Mouse (Mus musculus): ENCODE data around the gene Ttll5.

Gene Ttll5

DNA sequence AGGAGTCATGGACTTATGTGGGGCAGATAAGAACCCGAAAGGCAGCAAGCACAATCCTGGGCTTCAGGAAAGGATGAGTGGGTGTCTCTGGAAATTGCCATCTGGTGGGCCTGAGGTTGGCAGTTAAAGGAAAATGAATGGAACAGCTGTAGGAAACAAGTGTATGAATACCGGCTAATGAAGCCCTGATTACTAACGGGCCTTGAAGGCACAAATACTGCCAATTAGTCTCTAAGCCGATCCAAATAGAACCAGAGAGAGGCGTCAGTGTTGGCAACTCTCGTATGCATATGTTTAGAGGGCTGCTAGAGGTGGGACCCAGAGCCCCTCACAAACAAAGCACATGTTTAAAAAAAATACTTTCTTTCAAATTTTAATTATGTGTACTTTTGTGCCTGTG lies 247.0 kb downstream of the Ttll5 start:
- no peak for DNase-seq

DNA sequence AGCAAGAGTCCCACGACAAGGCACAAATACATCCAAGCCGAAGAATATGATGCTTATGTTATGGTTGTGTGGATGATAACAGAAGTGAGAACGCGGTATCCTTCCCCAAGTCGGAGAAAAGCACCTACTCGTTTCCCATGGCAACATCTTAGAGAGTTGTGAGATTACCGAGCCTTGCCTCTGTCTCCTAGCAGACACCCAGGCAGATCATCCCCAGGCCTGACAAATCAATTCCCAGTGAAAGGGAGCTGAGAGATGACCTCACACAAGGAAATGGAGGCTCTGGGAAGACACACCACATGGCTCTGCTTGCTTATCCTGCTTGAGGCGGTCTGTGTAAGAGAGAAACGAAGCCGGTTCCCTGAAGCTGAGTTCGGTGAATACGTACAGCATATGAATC lies 250.2 kb downstream of the Ttll5 start:
- DNase-seq, result no peak

DNA sequence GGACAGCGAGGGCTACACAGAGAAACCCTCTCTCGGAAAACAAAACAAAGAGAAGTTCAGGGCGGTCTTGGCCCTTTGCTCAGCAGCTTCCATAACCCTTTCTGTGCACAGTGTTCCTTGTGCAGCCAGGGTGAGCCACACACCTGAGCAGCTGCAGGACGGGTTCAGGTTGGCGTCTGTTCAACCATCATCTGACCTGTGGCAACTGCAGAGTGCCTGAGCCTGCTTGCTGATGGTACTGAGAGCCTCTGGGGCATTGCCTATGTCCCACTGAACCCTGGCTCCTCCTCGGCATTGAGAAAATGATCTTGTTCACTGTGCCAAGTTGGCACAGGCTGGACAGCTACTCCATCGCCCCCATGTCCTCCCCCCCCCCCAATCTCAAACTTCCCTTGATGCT lies 250.9 kb downstream of the Ttll5 start:
- DNase-seq, result no peak

DNA sequence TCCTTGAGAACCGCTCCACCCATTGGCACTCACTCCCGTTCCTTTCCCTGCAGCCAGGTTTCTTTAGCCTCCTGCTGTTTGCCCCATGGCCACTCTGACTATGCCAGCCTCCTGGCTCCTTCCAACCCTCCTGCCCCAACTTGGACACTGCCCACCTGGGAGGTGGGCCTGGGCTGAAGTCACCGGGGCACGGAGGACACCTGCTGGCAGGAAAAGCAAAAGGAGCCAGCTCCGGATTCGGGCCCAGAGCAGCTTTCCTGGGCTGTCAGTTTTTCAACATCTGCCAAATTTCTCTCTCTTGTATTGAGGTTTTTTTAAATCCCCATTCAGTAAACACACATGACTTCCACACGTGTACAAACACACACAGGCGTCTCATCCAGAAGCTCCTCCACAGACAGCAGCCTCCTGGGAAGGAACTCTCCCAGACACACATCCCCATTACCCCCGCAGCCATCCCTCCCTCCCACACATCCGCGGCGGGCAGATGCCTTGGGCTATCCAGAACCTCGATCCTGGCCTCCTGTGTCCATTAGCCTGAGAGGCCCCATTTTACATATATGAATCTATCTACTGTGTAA lies 252.0 kb downstream of the Ttll5 start:
- no peak for DNase-seq

DNA sequence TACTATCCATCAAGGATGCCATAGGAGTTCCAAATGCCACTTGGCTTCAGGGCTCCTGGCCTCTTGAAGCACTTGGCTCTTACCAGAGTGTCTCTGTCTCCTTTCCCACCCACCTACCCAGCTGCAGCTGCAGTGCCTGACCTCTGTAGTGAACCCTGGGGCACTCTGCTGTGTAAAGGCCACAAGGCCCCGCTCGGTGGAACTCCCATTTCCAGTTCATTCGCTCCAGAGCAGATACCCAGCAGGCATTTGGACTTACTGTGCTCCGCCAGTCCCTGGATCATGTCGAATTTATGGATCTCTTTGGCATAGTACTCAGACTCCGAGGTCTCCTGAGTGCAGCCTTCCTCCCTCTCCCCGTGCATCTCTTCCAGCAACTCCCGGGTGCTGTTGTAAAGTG lies 252.9 kb downstream of the Ttll5 start:
- no peak for DNase-seq

DNA sequence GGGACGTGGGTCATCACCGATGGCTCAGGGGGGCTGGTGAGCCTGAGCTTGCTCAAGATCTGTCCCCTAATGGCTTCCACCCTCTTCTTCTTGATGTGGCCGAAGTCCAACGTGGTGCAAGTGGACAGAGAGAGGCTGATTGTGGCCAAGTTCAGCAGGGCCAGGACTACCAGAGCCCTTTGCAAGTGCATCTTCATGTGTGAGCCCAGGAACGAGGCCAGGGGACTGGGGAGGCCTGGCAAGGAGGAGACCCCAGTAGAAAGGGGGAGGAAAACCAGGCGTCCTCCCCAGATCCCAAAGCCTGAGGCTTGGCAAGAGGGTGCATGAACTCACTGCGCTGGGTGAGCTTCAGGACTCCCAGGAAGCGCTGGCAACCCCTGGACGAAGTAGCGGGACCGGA lies 253.3 kb downstream of the Ttll5 start:
- DNase-seq, result no peak

DNA sequence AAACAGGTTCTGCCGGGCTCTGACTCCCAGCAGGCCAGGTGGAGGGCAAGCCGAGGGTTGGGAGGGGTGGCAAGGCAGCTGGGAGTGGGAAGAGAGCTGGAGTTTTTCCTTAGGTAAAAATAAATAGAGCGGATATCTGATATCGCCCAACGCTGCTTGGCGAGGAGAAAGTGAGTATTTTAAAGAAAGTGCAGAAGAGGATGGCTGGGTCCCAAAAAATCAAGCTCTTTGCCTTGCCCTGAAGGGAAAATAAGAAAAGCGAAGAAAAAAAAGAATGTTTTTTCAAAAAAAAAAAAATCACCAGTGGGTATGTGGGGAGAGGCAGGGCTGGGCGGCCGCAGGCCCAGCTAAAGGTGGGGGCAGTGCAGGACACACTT lies 253.7 kb downstream of the Ttll5 start:
- no peak for DNase-seq

DNA sequence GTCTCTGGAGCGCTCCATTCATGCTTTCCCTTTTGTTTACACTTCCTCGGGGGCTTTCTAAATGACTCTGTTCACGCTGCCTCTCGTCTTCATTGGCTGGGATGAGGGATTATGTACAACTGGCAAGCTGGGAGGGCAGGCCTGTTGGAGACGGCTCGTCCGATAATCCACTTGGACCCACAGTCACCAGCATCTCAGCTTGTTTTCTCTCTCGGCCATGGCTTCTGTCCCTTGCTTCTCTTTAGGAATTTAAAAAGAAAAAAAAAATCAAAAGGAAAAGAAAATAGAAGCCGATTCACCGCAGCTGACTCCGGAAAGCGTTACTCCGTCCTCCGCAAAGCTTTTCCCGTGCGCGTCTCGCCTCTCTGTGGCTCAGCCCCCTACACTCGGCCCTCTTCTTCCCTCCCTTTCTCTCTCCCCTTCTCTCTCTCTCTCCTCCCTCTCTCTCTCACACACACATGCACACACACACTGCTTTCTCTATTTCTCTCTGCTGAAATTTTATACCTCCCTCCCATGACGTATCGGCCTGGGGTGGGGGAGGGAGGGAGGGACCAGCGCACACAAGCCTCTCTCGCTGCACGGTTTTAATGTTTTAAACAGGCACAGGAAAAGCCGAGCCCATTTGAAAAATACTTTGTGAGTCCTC lies 254.2 kb downstream of the Ttll5 start, which contains the start of gene Tgfb3:
Tgfb3 (minus strand) TSS at position 489 of the 649 bp plus-strand sequence.
- DNase-seq, result no peak

DNA sequence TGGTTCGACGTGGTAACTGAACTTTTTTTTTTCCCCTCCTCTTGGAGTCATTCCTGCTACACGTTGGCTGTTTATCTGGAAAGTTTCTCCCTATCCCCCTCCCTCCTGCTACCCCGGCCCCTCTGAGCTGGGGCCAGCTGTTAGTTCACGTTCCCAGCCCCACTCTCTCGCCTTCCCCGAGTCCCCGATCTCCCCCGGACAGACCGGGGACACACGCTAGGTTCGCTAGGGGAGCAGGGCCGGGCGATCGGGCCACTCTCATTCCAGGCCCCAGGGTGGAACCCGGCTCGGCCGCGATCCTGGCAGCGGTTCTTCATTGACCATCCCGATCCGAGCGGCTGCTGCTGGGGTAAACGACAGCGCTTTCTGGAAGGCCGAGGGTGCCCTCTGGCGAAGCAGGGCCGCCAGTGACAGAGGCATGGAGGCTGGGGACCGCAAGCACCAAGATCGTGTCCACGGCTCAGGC lies 254.8 kb downstream of the Ttll5 start:
- peak; percentile 89 for DNase-seq

DNA sequence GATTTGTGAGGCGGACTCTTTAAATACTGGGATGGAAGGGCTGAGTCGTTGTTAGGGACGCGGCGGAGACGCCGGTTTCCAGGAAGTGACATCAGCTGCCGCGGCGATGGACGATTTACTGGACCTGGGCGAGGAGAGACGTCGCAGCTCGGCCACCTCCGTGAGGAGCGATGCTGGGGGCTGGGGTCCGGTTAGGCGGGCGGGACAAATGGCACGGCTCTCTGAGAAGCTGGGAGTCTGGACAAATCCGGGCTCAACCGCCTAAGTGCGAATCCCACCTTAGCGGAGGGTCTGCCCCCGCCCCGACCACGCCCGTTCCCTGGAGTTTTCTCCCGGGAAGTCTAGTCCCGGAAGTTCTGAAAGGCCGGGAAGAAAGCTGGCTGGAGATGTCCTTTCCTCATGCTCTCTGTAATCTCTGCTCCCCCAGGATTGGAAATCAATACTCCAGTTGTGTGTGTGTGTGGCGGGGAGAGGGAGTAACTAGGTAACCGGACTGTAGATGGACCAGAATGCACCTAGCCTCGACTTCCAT lies 258.1 kb downstream of the Ttll5 start, which contains the start of gene Ift43:
Ift43 (plus strand) TSS at position 61 of the 532 bp plus-strand sequence.
- DNase-seq, result peak; percentile 79

DNA sequence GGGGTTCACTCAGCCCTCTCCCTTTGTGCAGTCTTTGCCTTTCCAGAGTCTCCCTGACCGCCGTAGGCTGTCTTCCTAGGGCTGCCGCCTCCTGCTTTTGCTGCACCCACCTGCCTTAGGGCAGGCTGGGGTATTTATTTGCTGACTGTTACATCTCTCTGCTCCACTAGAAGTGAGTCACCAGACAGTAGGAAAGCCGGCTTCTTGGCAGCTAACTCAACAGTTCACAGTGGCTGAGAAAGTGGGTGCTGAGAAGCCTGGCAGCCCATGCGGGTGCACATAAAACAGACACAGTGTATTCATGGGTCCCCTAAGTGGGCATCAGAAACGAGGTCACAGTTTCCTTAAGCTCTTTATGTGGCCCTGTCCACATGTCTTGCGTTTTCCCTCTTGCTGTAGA lies 261.4 kb downstream of the Ttll5 start:
- DNase-seq, result no peak

DNA sequence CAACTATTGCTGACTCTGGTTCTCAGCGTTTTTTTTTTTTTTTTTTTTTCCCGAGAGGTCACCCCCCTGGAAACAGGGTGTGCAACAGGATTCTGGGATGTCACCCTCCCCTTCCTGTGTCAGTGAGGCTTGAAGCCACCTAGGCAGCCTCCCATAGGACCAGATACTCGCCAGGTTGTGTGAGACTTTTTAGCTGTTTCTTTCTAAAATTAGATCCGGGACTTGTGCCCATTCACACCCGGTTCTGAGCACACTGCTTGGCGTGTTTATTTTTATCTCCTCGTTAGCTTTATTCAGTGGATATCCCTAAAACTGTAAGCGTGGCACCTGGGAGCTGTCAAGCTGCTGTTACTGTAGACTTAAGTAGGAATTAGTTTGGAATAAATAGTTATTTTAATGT lies 262.1 kb downstream of the Ttll5 start:
- DNase-seq, result no peak

DNA sequence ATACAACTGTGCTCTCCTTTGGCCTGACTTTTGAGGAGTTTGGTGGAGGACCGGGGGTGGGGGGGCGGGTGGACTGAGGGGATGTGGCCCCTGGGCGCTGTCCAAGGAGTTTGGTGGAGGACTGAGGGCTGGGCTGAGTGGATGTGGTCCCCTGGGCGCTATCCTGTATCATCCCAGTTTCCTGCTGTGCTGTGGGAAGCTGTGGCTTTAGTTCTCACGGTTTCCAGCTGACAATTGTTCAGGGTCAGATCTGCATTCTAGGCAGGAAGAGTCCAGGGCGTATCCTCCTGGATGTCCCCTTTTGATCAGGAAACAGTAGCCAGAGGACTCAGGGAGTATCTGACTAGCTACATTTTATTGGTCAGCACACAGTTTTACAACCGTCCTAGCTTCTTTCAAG lies 263.6 kb downstream of the Ttll5 start:
- DNase-seq, result no peak

DNA sequence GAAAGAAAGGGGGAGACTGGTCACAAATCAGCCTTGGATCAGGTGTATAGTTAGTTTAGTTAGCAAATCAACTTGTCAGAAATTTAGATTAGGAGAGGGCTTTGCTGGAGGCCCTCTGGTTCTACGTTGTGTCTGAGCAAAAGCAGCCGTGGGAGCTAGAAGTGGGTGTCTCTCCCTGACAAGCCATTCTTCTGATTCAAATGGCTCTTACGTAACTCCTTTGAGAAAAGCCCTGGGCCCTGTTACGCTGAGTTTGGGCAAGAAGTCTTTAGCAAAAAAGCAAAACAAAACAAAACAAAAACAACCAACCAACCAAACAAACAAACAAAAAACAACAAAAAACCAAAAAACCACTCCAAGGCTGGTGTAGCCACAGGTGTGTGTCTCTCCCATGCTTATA lies 266.3 kb downstream of the Ttll5 start:
- no peak for DNase-seq

DNA sequence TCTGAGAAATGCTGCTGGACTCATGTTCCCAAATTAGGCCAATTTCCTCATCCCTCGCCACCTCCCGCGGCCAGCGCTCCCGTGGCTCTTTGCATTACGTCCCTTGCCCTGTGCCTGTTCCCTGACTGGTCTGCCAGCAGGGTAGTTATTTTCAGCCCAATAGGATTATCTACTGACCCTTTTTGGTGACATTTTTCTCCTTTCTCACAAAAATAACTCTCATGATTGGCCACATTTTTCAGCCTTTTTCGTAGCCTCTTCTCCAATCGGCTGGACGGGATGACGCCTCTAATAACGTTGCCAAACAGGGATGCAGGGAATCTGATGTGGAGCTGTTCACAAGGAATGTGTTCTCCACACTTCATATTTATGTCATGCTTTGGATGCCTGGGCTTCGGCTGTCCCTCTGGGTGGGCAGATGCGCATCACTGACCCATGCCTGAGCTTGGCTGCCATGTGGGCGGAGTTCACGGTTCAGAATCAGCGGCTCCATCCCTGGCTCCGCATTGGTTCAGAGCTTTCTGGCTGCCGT lies 267.2 kb downstream of the Ttll5 start:
- no peak for DNase-seq

DNA sequence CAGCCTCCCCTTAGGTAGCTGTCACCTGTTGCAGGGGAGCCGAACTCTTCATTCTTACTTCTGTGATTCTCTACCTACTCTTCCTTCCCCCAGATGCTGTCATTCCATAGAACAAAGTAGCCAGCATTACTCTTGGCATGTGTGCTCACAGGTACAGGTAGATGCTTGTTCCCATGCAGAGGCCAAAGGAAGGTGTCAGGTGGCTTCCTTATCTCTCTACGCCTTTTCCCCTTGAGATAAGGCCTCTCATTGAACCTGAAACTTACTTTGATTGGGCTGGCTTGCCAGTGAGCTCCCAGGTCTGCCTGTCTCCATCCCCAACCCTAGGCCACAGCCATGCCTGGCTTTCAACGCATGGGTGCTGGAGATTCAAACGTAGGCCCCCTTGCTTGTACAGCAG lies 269.6 kb downstream of the Ttll5 start:
- no peak for DNase-seq

DNA sequence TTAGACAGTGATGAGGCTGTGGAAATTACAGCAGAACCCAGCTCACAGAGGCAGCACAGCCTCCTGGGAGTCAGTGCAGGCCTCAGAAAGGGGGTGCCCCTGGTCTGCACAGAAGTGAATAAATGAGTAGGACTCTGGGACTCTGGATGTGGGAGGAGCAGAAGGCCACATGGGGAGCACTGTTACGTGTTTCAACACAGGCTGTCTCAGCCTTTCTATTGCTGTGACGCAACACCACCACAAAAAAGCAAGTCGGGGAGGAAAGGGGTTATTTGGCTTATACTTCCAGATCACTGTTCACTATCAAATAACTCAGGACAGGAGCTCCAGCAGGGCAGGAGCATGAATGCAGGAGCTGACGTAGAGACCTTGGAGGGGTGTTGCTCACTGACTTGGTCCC lies 271.3 kb downstream of the Ttll5 start:
- no peak for DNase-seq

DNA sequence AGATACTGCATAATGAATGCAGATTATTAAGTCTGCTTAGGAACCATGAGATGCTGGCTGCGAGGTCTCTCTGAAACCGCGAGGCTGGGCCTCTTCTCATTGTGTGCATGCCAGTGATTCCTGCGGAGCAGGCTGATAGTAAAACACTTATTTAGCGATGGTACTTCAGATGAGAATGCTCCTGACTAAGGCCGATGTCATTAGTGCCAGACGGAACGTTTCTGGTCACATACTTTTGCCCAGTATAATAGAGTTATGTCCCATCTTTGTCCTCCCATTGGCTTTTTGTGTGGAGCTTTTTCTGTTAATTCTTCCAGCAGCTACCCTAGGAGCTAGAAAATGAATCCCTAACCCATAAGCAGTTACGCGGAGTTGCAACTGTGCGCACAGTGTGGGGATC lies 273.3 kb downstream of the Ttll5 start:
- DNase-seq, result no peak

DNA sequence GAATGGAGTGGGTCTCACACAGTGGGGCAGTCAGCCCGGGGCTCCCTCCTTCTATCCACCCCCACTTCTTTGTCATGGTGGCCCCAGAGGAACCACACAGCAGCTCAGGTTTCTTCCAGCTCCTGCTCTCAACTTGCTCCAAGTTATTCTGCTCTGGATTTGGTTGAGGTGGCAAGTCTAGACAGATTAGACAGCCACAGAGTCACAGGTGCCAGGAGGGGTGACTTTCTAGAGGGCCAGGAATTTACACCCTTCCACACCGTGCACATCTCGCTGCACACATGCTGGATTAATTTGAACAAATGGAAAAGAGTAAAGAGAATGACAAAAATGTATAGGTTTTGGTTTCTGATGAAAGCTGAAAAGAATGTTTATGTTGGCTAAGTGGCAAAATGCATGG lies 276.3 kb downstream of the Ttll5 start:
- no peak for DNase-seq

DNA sequence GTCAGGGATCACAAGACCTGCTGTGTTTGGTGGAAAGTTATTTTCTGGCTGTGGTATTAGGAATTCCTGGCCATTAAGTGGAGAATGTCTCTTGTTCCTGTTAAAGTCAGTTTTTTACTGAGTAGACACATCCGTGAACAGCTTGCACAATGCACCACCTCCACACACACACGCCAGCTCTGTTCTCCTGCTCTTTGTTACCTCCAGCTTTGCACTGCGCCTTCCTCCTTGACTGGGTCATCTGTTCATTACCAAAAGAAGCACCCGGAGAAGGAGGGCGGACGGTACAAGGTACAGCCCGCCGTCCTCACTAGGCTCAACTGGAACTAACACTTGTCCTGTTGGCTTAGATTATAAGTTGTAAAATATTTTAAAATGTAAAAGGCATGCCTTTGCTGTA lies 278.2 kb downstream of the Ttll5 start:
- no peak for DNase-seq

DNA sequence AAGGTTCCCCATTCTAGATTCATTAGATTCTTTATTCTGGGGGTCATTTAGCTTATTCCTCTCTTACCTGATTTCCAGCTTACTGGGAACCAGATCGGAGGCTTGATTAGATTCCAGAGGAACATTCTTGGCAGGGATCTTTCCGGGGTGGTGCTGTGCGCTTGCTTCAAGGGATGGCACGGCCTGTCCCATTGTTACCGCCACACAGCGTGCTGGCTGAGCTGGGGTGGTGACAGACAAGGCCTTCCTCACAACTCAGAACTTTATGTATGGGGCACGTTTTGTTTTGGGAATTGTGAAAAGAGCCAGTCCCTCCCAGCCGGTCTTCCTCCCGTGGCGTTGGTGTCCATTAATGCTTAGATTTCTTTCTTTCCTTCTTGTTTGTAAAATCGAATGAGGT lies 278.9 kb downstream of the Ttll5 start:
- no peak for DNase-seq

DNA sequence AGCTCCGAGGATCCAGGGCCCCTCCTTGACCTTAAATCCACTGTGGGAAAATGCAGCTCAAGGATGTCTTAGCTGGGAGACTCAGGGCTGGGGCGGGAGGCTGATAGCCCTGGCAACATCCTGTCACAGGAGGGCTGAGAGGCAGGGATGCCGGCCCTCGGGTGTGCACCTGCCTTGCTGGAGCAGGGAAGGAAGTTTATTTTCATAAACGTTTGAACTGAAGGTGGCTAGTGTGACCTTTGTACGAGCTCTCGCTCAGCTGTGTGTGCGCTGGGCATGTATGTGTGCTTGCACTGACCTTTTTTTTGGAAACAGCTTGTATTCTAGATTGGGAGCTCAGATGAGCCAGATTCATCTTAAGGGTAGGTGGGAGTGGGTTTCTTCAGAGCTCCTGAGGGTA lies 279.4 kb downstream of the Ttll5 start:
- DNase-seq, result no peak

DNA sequence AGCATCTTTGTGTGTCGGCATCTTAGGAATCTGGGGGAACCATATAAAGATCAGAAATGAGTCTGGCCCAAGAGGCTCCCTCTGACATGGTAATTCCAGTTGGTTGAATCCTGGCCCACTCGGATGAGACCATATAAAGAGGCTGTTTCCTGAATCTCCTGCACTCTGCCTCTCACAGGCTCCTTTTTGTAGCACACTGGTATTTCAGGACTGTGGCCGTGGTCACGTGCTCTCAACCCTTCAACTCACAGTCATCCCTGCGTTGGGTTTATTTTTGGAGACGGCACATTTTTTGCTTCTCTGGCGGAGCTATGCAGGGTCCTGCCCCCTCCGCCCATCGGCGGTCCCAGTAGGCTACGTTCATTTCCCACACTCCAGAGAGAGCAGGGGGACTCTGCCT lies 279.8 kb downstream of the Ttll5 start:
- DNase-seq, result no peak

DNA sequence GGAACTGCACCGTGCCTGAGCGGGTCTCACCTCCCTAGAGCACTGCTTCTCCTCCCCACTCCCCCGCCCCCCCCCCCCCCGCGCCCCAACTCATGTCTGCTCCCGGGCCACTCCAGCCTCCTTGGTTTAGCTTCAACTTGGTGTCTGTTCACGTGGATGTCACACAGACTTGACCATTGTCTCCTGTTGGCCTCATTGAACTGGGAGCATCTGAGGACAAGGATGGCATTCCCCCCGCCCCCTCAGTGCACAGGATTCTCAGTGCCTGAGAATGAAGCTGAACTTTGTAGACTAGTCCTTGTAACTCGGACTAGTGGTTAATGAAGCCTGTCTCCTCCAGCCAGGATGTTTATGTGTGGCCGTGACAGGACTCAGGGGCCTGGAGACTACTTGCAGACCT lies 281.1 kb downstream of the Ttll5 start:
- DNase-seq, result no peak

DNA sequence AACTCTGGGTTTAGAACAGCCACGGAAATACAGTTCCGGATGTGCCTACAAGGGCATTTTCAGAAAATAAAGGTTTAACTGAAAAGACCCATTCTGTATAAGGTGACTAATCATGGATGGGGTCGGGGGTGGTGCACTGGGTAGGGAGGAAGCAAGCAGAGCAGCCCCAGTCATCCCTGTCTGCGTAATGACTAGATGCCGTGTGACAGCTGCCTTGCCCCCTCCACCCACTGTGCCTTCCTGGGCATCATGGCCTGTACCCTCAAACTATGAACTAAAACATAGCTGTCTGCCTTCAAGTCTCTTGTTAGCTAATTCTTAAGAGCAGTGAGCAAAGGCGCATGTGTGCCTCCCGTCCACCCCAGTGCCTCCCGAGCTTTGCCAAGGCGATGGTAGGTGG lies 281.6 kb downstream of the Ttll5 start:
- no peak for DNase-seq

Measured in right cerebral cortex, postnatal 4 days (tissue).